Mouse (Mus musculus): ENCODE results near the gene Tmco4.

DNA sequence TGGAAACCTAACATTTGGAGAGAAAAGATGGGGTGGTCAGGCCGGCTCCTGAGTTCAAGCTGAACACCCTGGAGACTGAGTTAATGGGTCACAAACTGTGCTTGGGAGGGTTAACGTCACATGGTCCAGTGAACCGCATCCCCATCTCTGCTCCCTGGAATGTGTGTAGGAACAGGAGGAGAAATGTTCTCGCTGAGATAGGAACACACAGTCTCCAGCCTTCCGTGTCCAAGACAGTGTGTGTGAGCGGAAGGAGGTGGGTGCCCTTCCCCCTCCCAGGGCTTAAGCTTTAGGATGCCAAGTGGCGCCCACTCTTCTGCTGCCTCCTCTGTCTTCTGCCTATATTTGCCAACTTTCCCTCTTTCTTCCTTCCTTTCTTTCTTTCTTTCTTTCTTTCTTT, 12.8 kb upstream of the Tmco4 start:
- TF ChIP-seq CTCF (IDR thresholded peaks at IDR 0.05; ENCODE audit: low read depth): no peak
- TF ChIP-seq EP300 (IDR thresholded peaks at IDR 0.05; ENCODE audit: low read depth): no peak

All from liver, postnatal 0 days (tissue).